1 mouse cellular context compared by ENCODE assay signal in the genomic region with DNA sequence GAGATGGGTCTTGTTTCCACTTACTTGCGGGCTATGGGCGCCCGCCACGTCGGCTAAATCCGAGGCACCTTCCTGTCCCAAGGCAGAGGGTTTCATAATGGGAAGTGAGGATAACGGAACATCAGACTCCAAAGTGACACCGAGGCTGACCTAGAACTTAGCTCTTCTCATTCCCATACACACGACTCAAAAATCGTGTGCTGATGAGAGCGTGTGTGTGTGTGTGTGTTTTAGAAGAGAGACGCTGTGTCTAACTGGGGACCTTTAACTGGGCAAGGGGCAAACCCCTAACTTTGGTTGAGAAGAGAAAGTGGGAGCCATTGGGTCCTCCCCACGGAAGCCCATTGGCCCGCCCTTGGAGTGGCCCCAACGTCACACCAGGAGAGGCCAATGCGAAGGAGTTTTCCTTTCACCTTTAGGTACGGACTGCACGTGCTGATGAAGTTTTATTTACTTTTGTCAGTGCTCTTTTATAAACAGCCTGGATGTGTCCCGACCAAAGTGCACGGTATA.
TF ChIP-seq lines count a peak whose summit lies in the region.

No protein-coding gene starts in this region.

TF ChIP-seq in CH12.LX, 34 proteins besides CTCF, POLR2A, EP300 and RAD21:
- TF ChIP-seq BHLHE40 (IDR thresholded peaks at IDR 0.05; ENCODE audit: low read depth, low read length) (peak; percentile 96), JUND (conservative IDR thresholded peaks at IDR 0.05; ENCODE audit: low read depth, low read length) (no peak), SIN3A (IDR thresholded peaks at IDR 0.05; ENCODE audit: low read length) (peak; percentile 45; the same call in 1 of the 2 replicates), MXI1 (IDR thresholded peaks at IDR 0.05; ENCODE audit: low read depth, low read length) (peak; percentile 95), IRF4 (IDR thresholded peaks at IDR 0.05; ENCODE audit: low read depth, low read length) (peak; percentile 51; the same call in 1 of the 2 replicates), RCOR1 (conservative IDR thresholded peaks at IDR 0.05; ENCODE audit: low read depth, low read length) (no peak), USF2 (conservative IDR thresholded peaks at IDR 0.05; ENCODE audit: low read depth, low read length) (no peak), ZNF384 (IDR thresholded peaks at IDR 0.05; ENCODE audit: low read depth, low read length) (no peak), MYC (IDR thresholded peaks at IDR 0.05; ENCODE audit: low read depth, low read length) (peak; percentile 81; the same call in 1 of the 2 replicates), MAX (IDR thresholded peaks at IDR 0.05; ENCODE audit: low read length) (peak; percentile 97), ZMIZ1 (IDR thresholded peaks at IDR 0.05; ENCODE audit: low read depth, low read length) (no peak)
